Mouse (Mus musculus): Measurements from ENCODE around the gene Camsap2.

GRCm38 (mm10) chr1:136350699-136351200, 4.8 kb upstream of the Camsap2 start:
- TF ChIP-seq POLR2A (IDR thresholded peaks at IDR 0.05; ENCODE audit: extremely low read depth, insufficient read depth, low read length) (no peak), CTCF (IDR thresholded peaks at IDR 0.05; ENCODE audit: extremely low read depth, insufficient read depth, low read length) (no peak)
